Mouse (Mus musculus): ENCODE results near the gene Lrig1.
A peak's percentile ranks its signal among the peaks of the same experiment; 100 is the strongest.

The Lrig1 gene

GRCm38 (mm10) chr6:94620287-94620686 lies 79.7 kb downstream of the Lrig1 start:
- DNase-seq (ENCODE audit: low read depth, low spot score) = no peak

GRCm38 (mm10) chr6:94618671-94619070 lies 81.3 kb downstream of the Lrig1 start:
- no peak for DNase-seq (ENCODE audit: low read depth, low spot score)

- no peak for DNase-seq (ENCODE audit: low read depth, low spot score)
Measured at GRCm38 (mm10) chr6:94615936-94616335, 84.0 kb downstream of the Lrig1 start.

- no peak for DNase-seq (ENCODE audit: low read depth, low spot score)
Measured at GRCm38 (mm10) chr6:94614346-94614745, 85.6 kb downstream of the Lrig1 start.

- DNase-seq (ENCODE audit: low read depth, low spot score) = no peak
Measured at GRCm38 (mm10) chr6:94613235-94613895, 86.6 kb downstream of the Lrig1 start.

DNA sequence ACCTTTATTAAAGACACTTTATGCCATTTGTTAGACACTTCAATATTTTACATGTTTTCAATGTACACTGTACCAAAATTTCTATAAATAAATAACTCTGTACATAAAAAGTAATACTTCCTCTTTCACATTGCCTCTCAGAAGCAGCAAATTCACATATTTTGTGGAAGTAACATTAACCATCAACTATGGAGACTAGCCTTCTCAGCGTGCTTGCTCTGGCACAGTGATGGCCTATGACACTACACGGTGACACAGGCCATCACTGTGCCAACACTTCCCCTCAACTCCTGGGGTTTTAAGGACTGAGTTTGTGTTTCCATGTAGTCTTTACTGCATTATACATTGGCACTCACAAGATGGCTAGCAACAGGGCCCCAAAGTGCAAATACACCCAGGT lies 95.4 kb downstream of the Lrig1 start:
- DNase-seq (ENCODE audit: low read depth, low spot score) = no peak

DNA sequence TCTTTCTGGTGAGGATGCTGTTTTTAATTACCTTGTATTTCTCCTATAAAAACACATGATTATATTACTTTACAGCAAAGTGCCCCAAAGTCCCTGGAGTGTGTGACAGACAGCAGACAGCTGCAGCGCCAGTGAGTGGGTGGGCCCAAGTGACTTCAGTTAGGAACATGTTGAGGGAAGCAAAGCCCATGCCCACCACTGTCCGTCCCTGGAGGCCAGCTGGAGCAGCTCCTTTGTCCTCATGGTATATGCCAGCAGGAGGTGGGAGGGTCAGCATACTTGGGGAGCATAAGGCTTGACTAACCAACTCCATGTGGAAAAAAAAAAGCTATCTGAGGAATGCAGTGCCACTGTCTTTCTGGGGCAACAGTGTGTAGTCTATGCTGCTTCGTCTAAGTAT lies 95.9 kb downstream of the Lrig1 start:
- no peak for DNase-seq (ENCODE audit: low read depth, low spot score)

DNA sequence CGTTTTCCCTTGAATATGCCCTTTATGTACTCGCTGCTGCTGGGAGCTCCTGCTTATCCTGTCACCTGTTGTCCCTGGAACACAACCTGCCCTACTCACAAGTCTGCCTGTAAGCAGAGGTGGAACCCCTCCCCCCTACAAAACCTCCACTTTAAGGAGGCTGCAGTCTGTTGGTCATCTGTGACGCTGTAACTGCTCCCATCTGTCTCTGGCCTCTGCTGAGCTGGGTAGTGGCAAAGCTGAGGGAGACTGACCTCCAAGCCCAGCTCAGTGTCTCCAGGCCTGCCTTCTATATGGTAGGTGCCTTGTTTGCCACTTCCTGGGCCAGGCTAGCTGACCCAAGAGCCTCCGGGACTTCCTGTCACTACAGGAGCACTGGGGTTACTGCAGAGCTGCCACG lies 98.1 kb downstream of the Lrig1 start:
- peak; percentile 7 for DNase-seq (ENCODE audit: low read depth, low spot score)

DNA sequence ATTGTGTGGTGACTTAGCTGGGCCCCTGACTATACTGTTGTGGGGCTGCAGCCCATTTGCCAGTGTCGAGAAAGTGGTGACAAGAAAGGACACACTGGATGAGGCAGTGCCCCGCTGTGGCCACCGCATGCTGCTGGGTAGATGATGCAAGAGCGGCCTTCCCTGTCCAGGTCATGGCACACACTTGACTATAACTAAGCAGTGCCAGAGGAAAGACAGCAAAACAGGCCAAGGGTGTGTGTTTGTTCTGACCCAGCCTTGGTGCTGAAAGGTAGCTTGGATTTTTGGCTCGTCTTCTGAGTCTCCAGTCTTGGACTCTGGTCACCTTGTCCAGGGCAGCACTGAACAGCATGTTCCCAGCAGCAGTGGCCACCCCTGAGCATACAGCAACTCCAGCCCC lies 98.9 kb downstream of the Lrig1 start:
- peak; percentile 1 for DNase-seq (ENCODE audit: low read depth, low spot score)

DNA sequence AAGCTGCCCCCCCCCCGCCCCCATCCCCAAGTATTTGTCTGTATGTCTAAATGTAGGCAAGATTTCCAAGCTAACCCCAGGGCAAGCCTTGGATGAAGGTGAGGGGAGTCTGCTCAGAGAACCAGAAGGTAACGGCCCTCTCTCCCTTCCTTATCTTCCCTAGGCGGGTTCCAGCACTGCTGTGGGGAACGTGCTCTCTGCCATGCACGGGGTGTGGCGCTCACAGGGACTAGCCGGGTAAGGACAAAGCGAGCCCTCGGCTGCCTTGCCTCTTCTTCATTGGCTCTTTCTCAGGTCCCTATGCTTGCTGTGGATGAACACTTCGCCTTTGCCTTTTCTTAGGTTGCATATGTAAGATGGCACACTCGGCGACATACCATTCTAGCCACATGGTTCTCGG lies 100.9 kb downstream of the Lrig1 start:
- DNase-seq (ENCODE audit: low read depth, low spot score) = peak; percentile 1

DNA sequence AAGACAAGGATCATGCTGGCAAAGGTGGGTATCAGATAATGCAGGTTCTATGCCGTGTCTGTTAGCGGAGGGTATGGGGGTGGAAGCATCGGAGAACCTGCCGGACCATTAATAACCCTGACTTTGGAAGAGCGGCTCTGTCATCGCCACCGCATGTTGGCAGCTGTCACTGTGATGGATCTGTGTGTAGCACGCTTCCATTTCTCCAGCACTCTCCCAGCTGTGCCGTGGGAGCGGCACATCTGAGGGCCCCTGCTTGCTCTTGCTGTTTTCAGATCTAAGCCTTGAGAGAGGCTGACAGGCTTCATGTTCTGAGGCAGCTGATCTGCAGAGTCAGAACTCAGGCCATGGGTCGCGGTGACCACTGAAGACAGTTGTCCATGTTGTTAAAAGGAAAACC lies 101.5 kb downstream of the Lrig1 start:
- DNase-seq (ENCODE audit: low read depth, low spot score) = no peak

DNA sequence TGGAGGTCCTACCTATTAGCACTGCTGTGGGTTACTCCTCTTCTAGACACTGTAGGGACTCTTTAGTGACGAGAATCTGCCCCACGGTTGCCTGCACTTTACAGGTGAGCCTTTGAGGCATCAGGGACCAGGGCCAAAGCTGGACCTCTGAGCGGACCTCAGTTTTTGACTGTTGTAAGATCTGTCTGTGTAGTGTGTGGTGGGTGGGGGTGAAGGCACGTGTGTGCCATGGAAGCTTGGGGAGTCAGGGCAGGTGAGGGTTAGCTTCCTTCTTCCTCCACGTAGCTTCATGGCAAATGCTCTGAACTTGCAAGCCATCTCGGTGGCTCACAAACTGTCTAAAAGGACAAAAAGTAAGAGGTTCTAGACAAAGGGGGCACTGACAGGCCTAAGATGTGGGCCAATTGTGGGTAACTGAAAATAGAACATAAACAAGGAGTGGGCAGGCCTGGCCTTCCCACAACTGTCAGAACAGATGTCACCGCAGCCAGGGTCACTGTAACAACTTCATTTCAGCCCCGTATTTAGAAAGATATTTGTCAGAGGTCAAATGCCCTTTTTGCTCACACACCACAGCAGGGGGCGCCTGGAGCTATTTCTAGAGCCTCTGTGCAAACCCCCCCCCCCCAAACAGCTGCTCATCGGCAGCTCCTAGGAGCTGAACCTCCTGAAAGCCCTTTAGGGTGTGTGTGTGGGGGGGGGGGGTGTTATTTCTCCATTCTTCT lies 103.0 kb downstream of the Lrig1 start:
- DNase-seq (ENCODE audit: low read depth, low spot score) = peak; percentile 70

DNA sequence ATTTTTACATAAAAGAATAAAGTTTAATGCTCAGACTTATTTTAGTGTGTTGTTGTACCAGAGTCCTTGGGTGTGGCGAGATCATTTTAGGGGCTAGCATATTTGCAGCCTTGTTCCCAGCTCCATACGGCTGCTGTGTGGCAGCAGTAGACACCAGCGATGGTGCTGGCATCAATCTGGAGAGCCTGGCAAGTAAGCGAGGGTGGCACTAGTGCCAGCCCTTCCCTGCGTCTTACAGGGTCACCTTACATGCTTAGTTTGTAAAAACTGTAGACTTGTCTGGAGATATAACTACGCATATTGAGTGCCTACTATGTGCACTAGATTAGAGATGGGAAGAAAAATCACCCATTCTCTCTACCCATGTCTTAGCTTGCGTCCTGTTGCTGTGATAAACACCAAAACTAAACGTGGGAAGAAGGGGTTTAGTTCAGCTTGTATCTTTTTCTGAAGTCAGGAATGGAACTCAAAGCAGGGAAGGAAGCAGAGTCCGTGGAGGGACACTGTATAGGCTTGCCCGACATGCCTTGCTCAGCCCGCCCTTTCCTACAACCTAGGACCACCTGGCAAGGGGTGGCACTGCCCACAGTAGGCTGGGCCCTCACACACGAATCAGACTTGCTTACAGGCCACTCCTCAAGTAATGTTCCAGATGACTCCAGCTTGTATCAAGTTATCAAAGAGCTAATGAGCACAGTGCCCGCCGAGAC lies 103.8 kb downstream of the Lrig1 start:
- DNase-seq (ENCODE audit: low read depth, low spot score) = no peak

DNA sequence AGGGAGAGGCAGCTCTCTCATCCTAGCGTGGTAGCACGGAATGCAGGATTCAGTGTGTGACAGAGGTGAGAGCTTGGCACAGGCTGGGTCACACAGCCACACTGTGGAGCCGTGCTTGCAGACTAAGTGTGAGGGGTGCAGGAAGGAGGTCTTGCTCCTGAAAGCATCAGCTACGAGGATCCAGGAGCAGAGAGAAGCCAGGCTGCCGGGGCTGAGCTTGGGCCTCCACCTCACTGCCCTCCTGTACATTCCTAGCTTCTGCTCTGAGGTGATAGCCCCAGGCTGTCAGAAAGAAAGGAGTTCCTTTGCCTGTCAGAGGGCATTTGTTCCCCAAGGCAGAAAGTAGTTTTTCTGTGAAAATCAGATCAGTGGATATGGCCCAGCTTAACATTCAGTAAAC lies 104.8 kb downstream of the Lrig1 start:
- DNase-seq (ENCODE audit: low read depth, low spot score) = no peak

DNA sequence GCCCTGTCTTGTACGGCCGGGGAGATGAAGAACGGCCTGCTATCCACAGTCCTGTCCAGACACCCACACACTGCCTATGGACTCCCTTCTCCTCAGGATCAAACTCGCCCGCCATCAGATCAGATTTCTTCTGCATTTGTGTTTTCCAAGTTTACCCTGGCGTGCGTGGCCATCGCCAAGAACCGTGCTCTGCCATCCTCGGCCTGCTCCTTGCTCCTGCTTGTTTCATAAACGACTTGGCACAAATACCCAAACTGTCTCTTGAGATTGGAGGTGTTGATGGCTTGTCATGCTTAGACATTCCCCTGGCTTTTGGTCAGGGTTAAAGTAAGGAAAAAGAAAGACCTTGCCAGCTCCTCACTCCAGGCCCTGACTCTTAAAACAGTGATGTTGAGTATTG lies 105.2 kb downstream of the Lrig1 start:
- no peak for DNase-seq (ENCODE audit: low read depth, low spot score)

GRCm38 (mm10) chr6:94594096-94594665 lies 105.8 kb downstream of the Lrig1 start:
- DNase-seq (ENCODE audit: low read depth, low spot score) = no peak

GRCm38 (mm10) chr6:94592710-94593109 lies 107.2 kb downstream of the Lrig1 start:
- DNase-seq (ENCODE audit: low read depth, low spot score) = no peak

DNA sequence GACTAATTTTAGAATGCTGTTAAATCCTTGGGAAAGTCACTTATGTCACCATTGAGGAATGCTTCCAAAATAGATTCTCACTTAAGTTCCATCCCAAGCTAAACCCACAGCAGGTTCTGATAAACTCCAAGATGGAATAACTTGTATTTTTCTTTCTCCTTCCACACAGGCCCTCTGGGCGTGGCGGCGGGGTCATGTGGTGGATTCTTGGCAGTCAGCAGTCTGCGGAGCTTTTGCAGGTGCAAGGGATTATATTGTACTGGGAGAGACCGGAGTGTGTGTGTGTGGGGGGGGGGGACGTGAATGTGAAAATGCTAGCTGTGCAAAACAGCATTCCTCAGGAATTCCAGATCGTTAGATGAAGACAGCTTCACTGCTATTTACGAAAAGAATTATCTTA lies 107.7 kb downstream of the Lrig1 start:
- DNase-seq (ENCODE audit: low read depth, low spot score) = no peak

GRCm38 (mm10) chr6:94588365-94588764 lies 111.6 kb downstream of the Lrig1 start:
- DNase-seq (ENCODE audit: low read depth, low spot score) = no peak

- DNase-seq (ENCODE audit: low read depth, low spot score) = no peak
Measured at GRCm38 (mm10) chr6:94584976-94585375, 115.0 kb downstream of the Lrig1 start.

- DNase-seq (ENCODE audit: low read depth, low spot score) = no peak
Measured at GRCm38 (mm10) chr6:94584147-94584695, 115.7 kb downstream of the Lrig1 start.

DNA sequence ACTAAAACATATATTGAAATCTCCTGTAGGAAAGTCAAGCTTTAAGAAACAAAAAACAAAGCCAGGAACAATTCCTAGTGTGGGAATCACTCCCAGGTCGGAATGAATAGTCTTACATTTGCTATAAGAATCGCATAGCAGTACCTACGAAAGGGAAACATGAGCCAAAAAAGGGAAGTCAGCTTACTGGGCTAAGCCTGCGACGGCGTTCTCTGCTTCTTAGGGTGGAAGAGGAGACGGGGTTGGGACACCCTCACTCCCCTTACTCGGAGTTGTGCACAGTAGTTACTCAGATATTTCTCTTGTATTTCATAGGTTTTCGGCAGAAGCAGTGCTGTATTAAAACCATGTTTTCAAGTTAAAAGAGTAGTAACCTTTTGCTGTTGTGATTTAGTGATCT lies 117.9 kb downstream of the Lrig1 start:
- DNase-seq (ENCODE audit: low read depth, low spot score) = no peak
